Mouse (Mus musculus) myocyte (in vitro differentiated cells): ENCODE data around the gene Gm17416.

ENCODE experiments used
- CEBPB ChIP-seq: IDR thresholded peaks from 2 replicates; pipeline ENCODE4 v1.6.1; 2011; ENCODE audit warnings: mild to moderate bottlenecking, moderate library complexity; ENCODE audit not compliant: poor library complexity, insufficient read depth, severe bottlenecking
- MYOD1 ChIP-seq, 3 experiments: IDR thresholded peaks; one replicate each; pipeline ENCODE4 v1.6.1; 2011; ENCODE audit warnings: control low read depth in 2 of 3, low read depth in 2 of 3, mild to moderate bottlenecking in 2 of 3, moderate library complexity in 1 of 3; ENCODE audit not compliant: insufficient read length in 2 of 3, control insufficient read depth in 1 of 3
- MYOG ChIP-seq, 3 experiments: IDR thresholded peaks; one replicate each; pipeline ENCODE4 v1.6.1; 2011; ENCODE audit warnings: control low read depth in 2 of 3, low read depth in 2 of 3, mild to moderate bottlenecking in 2 of 3; ENCODE audit not compliant: insufficient read length in 2 of 3, control insufficient read depth in 1 of 3, insufficient read depth in 1 of 3
- POLR2A ChIP-seq: IDR thresholded peaks from one replicate; pipeline ENCODE4 v1.6.1; 2011; ENCODE audit warnings: low read depth, mild to moderate bottlenecking, control low read depth, moderate library complexity; ENCODE audit not compliant: insufficient read length
- POLR2AphosphoS2 ChIP-seq: IDR thresholded peaks from one replicate; pipeline ENCODE4 v1.6.1; 2011; ENCODE audit warnings: low read depth, control low read depth; ENCODE audit not compliant: insufficient read length
- TCF12 ChIP-seq: IDR thresholded peaks from one replicate; pipeline ENCODE4 v1.6.1; 2011; ENCODE audit warnings: mild to moderate bottlenecking, control low read depth; ENCODE audit not compliant: poor library complexity, insufficient read depth, severe bottlenecking
- TCF3 ChIP-seq: IDR thresholded peaks from one replicate; pipeline ENCODE4 v1.6.1; 2011; ENCODE audit warnings: low read depth, control low read depth; ENCODE audit not compliant: insufficient read length
- USF1 ChIP-seq: IDR thresholded peaks from one replicate; pipeline ENCODE4 v1.6.1; 2011; ENCODE audit warnings: low read depth, mild to moderate bottlenecking, control low read depth, moderate library complexity

DNA sequence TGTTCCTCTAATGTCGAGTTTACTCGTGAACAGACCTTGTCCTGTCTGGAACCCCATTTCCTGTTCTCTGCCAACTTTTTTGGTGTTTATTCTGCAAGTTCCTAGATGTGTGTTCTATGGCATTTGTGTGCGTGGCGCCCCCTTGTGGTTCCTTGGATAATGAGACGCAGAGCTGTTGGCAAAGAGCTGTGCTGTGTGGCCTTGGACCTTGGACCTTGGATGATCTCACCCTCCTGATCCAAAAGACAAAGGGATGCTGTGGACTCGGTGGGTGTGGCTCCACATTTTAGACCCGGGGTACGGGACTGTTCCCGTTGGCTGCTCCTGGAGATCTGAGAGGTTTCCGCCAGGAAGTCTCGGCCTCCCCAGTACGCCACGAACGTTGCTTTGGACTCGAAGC lies 34.9 kb downstream of the Gm17416 start, which contains the start of gene Defb36:
- TF ChIP-seq POLR2A = no peak
- no peak for TF ChIP-seq TCF12
- TF ChIP-seq USF1 = no peak
- no peak for TF ChIP-seq POLR2AphosphoS2
- no peak for TF ChIP-seq TCF3
- TF ChIP-seq MYOG (IDR thresholded peaks at IDR 0.05; ENCODE audit: control insufficient read depth in 1 of 3, insufficient read depth in 1 of 3, insufficient read length in 2 of 3, low read depth in 2 of 3) = no peak
- no peak for TF ChIP-seq CEBPB
- no peak for TF ChIP-seq MYOD1 (IDR thresholded peaks at IDR 0.05; ENCODE audit: control insufficient read depth in 1 of 3, insufficient read length in 2 of 3, low read depth in 2 of 3)
